Mouse (Mus musculus) midbrain, embryonic 10.5 days (tissue): ENCODE data around the gene Sirt7. TPM values are rescaled to one million over a fixed set of nuclear protein-coding genes. Genes with fewer than 3 reads are reported as not detected.

Experiments used
- DNase-seq: peaks from one replicate; pipeline ENCODE4 v3.0.0-alpha.2; 2017; ENCODE audit warnings: low spot score
- H3K27ac ChIP-seq: fragments of 300-500 bp; sonication (generic); replicated peaks from 2 replicates; pipeline ENCODE4 v1.5.1; 2016; ENCODE audit warnings: mild to moderate bottlenecking
- H3K27me3 ChIP-seq: fragments of 300-500 bp; sonication (generic); 2 replicates; pipeline ENCODE4 v1.6.1; 2016; ENCODE audit warnings: low read depth, mild to moderate bottlenecking; ENCODE audit not compliant: poor library complexity, severe bottlenecking
- H3K36me3 ChIP-seq: fragments of 300-500 bp; sonication (generic); 2 replicates; pipeline ENCODE4 v1.6.1; 2016; ENCODE audit warnings: mild to moderate bottlenecking, moderate library complexity
- H3K4me1 ChIP-seq: fragments of 300-500 bp; sonication (generic); 2 replicates; pipeline ENCODE4 v1.6.1; 2016
- H3K4me3 ChIP-seq: fragments of 300-500 bp; sonication (generic); 2 replicates; pipeline ENCODE4 v1.5.1; 2016; ENCODE audit warnings: mild to moderate bottlenecking, moderate library complexity
- H3K9me3 ChIP-seq: fragments of 300-500 bp; sonication (generic); replicated peaks from 2 replicates; pipeline ENCODE4 v1.6.1; 2016; ENCODE audit warnings: mild to moderate bottlenecking
- WGBS: fragments of 180-500 bp; shearing (Covaris S2); methylation state at CpG from one replicate; pipeline ENCODE4 v1.1.7; 2016; 5-methylcytosine and 5-hydroxymethylcytosine counted together
- polyA plus RNA-seq: library from polyadenylated mRNA; unstranded; fragments of >200 nt; fragmentation: Nextera tagmentation; extraction: Ambion mirVana; gene quantifications from 2 replicates; pipeline ENCODE4 v1.2.1, GENCODE M21; 2016

The Sirt7 gene
- polyA plus RNA-seq, 1 experiment from 2014 or later = 34.2 TPM

DNA sequence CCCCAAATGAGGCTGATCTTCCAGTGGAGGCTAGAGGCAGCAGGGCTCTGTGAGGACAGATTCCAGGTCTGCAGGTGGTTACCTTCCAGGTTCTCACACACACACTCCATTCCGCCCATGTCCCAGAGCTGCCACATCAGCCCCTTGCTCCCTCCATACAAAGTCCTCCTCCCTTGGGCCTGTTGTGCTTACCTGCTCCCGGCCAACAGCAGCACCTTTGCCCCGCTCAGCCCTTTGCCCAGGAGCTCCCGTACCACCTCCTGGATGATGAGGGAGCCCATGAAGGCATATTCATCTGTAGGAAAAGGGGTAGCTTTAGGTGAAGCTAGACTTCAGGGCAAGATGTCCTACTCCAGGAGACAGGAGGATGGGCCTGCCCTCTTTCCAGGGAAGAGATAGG, 32.3 kb upstream of the Sirt7 start:
- Histone ChIP-seq H3K9me3 (no peaks in the 10 kb centered on the region), H3K27ac (no peak overlapping the region), H3K4me1 (peaks cover 29% of the 10 kb centered on the region), H3K4me3 (no peak overlapping the region), H3K36me3 (no peaks in the 10 kb centered on the region), H3K27me3 (peaks cover 73% of the 10 kb centered on the region)
- 83% methylated on average over 4 of the region's 4 CpGs for WGBS
- no peak for DNase-seq

DNA sequence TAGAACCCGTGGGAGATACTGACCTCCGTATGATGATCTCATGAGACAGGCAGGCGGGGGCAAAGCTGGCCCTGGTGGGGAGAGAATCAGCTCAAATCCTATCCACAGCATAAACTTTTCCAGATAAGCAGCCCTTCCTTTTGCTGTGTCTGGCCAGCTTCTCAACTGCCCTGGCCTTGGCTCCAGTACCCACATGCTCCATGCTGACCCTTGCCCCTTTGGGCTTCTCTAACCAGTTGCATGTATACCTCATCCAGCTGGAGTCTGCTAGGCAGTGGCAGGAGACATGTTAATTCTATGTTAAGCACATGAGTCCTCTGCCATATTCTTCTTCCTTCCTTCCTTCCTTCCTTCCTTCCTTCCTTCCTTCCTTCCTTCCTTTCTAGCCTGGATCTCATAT, 29.7 kb upstream of the Sirt7 start:
- H3K27ac ChIP-seq = no peak overlapping the region
- H3K27me3 ChIP-seq = peaks cover 47% of the 10 kb centered on the region
- no peaks in the 10 kb centered on the region for H3K36me3 ChIP-seq
- no peak overlapping the region for H3K4me3 ChIP-seq
- H3K4me1 ChIP-seq = peaks cover 13% of the 10 kb centered on the region
- H3K9me3 ChIP-seq = no peaks in the 10 kb centered on the region
- DNase-seq = no peak
- WGBS = 88% methylated on average over 3 of the region's 3 CpGs

DNA sequence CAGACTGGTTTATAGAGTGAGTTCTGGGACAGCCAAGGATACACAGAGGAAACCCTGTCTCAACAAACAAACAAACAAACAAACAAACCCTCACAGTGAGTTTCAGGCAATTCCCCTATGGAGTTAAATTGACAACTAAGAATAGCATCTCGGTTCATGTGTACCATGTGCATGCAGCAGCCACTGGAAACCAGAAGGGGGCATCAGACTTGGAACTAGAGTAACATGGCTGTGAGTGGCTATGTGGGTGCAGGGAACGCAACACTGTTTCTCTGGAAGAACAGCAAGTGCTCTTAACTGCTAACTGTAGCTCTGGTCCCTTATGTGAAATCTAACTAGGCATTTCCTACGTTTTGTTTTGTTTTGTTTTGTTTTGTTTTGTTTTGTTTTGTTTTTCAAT, 26.8 kb upstream of the Sirt7 start:
- Histone ChIP-seq H3K4me3 (no peak overlapping the region), H3K27ac (no peak overlapping the region), H3K27me3 (peaks cover 30% of the 10 kb centered on the region), H3K4me1 (peaks cover 9% of the 10 kb centered on the region), H3K36me3 (no peaks in the 10 kb centered on the region), H3K9me3 (no peaks in the 10 kb centered on the region)
- 63% methylated on average over 3 of the region's 3 CpGs for WGBS
- DNase-seq = no peak

DNA sequence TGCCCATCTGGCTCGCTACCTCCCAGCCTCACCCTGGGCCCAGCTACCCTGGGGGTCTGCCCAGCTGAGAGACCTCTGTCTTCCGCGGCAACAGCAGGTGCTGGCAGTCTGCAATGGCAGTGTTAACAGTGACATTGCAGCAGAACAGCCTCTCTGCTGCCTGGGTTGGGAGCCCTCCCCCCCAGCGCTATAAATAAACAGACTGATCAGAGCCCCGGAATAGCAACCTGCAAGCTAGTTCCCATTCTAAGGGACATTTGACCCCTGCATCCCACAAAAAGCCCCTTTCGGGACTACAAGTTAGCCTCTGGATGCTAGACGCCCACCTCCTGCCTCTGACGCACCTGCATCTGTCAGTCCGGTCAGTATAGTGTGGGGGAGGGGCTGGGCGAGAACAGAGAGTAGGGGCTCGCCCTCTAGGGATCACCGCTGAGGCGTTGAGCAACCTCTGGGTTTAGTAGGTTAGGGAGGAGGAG, 23.0 kb upstream of the Sirt7 start, which contains the start of gene Myadml2:
Myadml2 (minus strand) TSS at position 158 of the 476 bp plus-strand sequence.
- no peaks in the 10 kb centered on the region for H3K36me3 ChIP-seq
- DNase-seq = no peak
- H3K9me3 ChIP-seq = no peaks in the 10 kb centered on the region
- 7% methylated on average over 13 of the region's 13 CpGs for WGBS
- peak within 1 kb of the TSS; percentile 30; the same call in 1 of the 2 replicates for H3K27ac ChIP-seq
- peaks cover 20% of the 10 kb centered on the region for H3K4me1 ChIP-seq
- H3K4me3 ChIP-seq = peak within 1 kb of the TSS; percentile 33
- peaks cover 25% of the 10 kb centered on the region for H3K27me3 ChIP-seq

DNA sequence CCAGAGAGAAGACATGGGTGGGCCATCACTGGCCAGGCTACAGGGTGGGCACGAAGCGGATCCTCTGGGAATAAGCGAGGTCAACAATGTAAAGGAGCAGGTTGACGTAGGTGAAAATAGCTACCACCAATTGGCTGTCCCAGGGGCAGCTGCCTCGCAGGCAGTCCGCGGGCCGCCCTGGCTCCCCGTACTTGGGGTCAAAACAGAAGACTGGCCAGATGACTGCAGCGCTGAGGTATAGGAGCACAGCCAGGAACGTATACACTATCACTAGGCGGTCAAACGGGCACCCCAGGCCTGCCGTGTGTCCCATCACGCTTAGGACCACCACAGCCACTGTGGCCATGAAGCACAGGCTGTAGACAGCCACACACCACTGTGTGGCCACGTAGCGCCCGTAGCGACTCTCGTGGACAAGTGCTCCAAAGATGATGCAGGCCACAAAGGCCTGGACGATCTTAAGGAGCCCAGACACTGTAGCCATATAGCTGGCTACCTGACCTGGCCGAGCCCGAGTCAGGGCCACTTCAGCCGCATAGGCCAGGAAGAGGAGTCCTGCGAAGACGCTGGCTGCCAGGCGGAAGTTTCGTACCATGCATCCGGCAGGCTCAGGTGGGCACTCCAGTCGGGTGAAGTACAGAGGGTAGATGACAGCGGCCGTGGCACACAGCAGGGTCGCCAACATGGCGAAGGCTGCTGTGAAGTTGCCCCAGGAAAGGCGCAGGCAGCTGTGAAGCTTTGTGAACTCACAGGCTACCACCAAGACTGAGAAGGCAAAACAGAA, 22.2 kb upstream of the Sirt7 start:
- no peaks in the 10 kb centered on the region for H3K9me3 ChIP-seq
- H3K27ac ChIP-seq = no peak overlapping the region
- DNase-seq = no peak
- no peaks in the 10 kb centered on the region for H3K36me3 ChIP-seq
- peaks cover 33% of the 10 kb centered on the region for H3K27me3 ChIP-seq
- H3K4me3 ChIP-seq = no peak overlapping the region
- WGBS = 79% methylated on average over 35 of the region's 35 CpGs
- peaks cover 28% of the 10 kb centered on the region for H3K4me1 ChIP-seq

DNA sequence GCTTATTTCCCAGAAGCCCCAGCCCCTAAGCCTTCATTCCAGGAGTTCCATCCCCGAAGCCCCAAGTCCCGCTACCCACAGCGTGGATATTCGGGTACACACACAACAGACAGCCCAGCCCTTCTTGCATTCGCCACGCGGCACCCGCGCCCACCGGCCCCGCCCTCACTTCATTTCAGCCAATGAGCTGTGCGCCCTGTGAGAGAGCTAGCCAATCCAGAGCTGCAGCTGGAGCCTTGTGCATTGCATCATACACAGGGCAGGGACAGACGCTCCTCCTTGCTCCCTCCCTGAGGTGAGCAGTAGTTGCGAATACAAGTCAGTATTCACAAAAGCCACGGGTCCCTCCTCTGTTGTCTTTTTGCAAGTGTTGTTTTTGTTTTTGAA, 18.6 kb upstream of the Sirt7 start, which contains the start of gene Pycr1:
Pycr1 (minus strand) TSS at position 169 of the 387 bp plus-strand sequence.
- H3K27me3 ChIP-seq = peaks cover 45% of the 10 kb centered on the region
- H3K27ac ChIP-seq = peak within 1 kb of the TSS; percentile 87
- DNase-seq = peak; percentile 95
- no peaks in the 10 kb centered on the region for H3K36me3 ChIP-seq
- under 1% methylated on average over 15 of the region's 15 CpGs for WGBS
- peaks cover 40% of the 10 kb centered on the region for H3K4me1 ChIP-seq
- H3K4me3 ChIP-seq = peak within 1 kb of the TSS; percentile 68
- no peaks in the 10 kb centered on the region for H3K9me3 ChIP-seq

DNA sequence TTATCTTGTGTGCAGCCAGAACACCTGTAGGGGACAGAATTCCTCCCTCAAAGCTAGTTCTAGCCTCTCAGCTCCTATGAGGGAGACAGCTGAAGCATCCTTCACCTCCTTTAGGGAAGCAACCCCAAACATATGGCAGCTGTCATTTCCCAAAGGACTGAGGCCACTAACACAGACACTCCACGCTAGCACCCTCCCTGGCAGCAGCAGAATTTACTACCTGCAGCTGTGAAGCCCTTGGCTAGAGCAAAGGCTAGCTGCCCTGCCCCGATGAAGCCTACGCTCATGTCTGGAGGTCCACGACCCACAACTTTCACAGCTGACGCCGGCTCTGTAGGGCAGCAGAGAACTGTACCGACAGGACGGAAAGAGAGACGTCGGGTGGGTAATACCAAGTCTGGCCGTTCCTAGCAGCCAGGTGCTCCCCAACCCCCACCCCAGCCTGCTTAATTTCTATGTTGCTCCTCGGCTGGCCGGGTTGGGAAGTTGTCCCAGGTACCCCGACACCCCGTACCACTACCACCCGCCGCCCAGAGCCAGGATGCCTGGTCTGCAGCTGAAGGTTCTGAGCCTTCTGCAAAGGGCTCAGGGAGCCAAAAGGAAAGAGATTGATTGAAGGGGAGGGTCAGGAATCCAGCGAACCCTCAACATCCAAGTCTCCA, 18.0 kb upstream of the Sirt7 start:
- H3K4me1 ChIP-seq = peaks cover 36% of the 10 kb centered on the region
- H3K4me3 ChIP-seq = peak overlapping the region; percentile 68
- no peaks in the 10 kb centered on the region for H3K36me3 ChIP-seq
- peaks cover 45% of the 10 kb centered on the region for H3K27me3 ChIP-seq
- 5% methylated on average over 18 of the region's 18 CpGs for WGBS
- DNase-seq = no peak
- H3K27ac ChIP-seq = peak overlapping the region; percentile 87
- no peaks in the 10 kb centered on the region for H3K9me3 ChIP-seq

DNA sequence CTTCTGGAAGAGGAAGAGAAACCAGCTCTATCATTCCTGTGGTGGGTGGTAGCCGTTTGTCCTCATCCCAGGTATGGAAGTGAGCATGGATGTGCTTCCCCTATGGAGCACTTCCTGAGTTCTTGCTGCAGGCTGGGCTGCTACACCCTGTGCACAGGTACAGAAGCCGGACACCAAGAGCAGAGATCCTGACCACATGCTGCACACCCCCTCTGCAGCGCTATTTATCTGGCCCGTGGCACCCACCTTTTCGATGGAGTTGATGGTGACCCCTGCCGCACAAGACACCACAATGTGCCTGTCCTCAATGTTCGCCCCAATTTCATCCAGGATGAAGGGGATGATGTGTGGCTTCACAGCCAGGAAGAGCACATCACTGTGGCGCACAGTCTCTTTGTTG, 16.8 kb upstream of the Sirt7 start:
- no peaks in the 10 kb centered on the region for H3K9me3 ChIP-seq
- no peak overlapping the region for H3K27ac ChIP-seq
- no peaks in the 10 kb centered on the region for H3K36me3 ChIP-seq
- H3K4me3 ChIP-seq = no peak overlapping the region
- peaks cover 30% of the 10 kb centered on the region for H3K4me1 ChIP-seq
- DNase-seq = no peak
- peaks cover 35% of the 10 kb centered on the region for H3K27me3 ChIP-seq
- WGBS = 89% methylated on average over 8 of the region's 8 CpGs

DNA sequence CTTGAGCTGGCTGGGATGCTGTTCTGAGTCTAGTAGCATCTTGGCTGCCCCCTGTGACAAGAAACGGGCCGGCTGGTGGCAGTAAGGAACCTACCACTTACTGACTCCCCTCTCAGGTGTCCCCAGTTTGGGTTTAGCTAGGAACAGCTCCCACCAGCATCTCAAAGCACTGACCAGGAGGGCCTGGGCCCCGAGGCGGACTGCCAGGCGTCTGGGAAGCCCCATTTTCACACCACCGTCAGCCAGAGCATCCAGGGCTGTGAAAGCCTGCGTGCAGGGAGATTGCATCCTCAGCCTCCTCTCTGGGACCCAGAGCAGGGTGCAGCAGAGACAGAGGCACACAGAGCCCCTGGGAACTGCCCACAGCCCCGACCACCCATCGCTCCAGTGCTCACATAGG, 16.2 kb upstream of the Sirt7 start:
- Histone ChIP-seq H3K36me3 (no peaks in the 10 kb centered on the region), H3K4me3 (peak overlapping the region; percentile 7; the same call in 1 of the 2 replicates), H3K27me3 (peaks cover 31% of the 10 kb centered on the region), H3K27ac (no peak overlapping the region), H3K4me1 (peaks cover 30% of the 10 kb centered on the region), H3K9me3 (no peaks in the 10 kb centered on the region)
- 64% methylated on average over 9 of the region's 9 CpGs for whole genome bisulfite sequencing
- no peak for DNase-seq

DNA sequence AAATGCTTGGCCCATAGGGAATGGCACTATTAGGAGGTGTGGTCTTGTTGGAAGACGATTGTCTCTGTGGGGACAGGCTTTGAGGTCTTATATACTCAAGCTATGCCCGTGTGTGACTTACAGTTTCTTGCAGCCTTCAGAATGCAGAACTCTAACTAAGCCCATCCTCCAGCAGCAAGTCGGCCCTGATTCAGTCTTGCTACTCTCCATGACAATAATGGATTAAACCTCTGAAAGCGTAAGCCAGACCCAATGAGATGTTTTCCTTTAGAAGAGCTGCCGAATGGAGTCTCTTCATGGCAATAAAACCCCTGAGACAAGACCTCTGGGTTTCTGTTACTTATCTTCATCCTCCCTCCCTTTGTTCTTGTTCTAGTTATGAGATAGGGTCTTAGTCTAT, 9.8 kb upstream of the Sirt7 start:
- Histone ChIP-seq H3K27ac (no peak overlapping the region), H3K4me3 (no peak overlapping the region), H3K36me3 (peaks cover 5% of the 10 kb centered on the region; the same call in 1 of the 2 replicates), H3K4me1 (peaks cover 44% of the 10 kb centered on the region), H3K27me3 (no peaks in the 10 kb centered on the region), H3K9me3 (no peaks in the 10 kb centered on the region)
- WGBS = 73% methylated on average over 5 of the region's 5 CpGs
- no peak for DNase-seq

DNA sequence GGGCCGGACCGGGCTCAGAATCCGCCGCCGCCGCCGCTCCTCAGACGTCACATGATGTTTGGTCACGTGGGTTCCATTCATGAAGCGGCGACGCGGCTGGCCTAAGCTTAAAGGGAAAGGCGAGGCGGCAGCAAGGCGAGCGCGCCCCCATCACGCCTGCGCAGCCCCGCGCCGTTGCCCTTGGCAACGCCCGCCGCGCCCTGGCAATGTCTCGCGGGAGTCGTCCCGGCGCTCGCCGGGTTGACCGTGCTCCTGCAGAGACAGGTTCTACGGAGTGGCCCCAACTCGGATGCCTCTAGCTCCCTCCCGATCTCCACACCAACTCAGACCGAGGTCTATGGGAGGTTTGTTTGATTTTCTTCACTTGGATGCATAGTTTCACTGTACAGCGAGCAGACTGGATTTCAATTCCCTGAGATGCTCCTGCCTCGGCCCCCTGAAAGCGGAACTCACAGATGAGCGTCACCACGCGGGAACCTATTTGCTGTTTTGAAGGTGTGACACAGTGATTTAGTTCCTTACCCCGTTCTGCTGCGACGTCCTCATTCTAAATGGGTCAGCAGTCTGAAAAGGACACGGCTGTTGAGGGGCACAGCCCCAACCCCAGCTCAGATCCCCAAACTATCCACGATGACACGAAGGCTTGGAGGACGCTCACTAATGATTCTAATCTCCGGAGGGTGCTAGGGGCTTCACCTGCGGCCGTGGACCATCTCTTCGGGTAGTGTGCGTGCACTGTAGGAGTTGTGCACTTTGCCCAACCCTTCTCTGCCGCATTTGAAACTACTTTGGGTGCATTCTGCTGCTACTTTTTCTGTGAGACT, 8.7 kb upstream of the Sirt7 start, which contains the start of gene Mafg:
Mafg (minus strand) TSS at position 81 of the 824 bp plus-strand sequence.
- Histone ChIP-seq H3K27ac (peak within 1 kb of the TSS; percentile 95), H3K27me3 (no peaks in the 10 kb centered on the region), H3K9me3 (no peaks in the 10 kb centered on the region), H3K4me3 (peak within 1 kb of the TSS; percentile 97), H3K36me3 (peaks cover 15% of the 10 kb centered on the region), H3K4me1 (peaks cover 54% of the 10 kb centered on the region)
- peak; percentile 96 for DNase-seq
- 12% methylated on average over 58 of the region's 58 CpGs for WGBS
